Mouse (Mus musculus): ENCODE measurements around the gene Eif3f. TPM values are rescaled to one million over a fixed set of nuclear protein-coding genes. Genes with fewer than 3 reads are reported as not detected.

Eif3f gene
- polyA plus RNA-seq, 1 experiment from 2014 or later, result 70.1 TPM

DNA sequence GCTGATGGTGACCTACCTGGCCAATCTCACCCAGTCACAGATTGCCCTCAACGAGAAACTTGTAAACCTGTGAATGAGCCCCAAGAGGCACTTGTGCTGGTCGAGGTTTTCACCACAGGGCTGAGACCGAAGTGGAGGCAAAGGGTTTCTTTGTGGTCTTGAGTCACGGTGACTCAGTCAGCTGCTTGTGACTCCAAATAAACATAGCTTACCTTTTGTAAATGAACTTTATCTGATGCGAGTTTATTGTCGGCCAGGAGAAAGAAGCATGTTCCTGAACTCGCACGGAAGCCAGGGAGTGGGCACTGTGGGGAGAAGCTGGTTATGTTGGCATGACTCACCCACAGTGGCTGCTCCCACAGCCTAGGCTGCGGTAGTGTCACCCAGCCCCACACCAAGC lies 7.2 kb downstream of the Eif3f start:
- ATAC-seq (ENCODE audit: low FRiP score, low TSS enrichment), result peak; percentile 95
- H3K4me1 ChIP-seq (replicated peaks; ENCODE audit: control insufficient read depth, insufficient read depth), result no peaks in the 10 kb centered on the region
- H3K27me3 ChIP-seq (ENCODE audit: control insufficient read depth, insufficient read depth, low read length), result no peaks in the 10 kb centered on the region
- WGBS, result 74% methylated on average over 9 of the region's 9 CpGs
- 0 out of 2 replicates have a peak overlapping the region, but pooled peaks have one; percentile 8 for H3K27ac ChIP-seq (replicated peaks)
- H3K36me3 ChIP-seq (ENCODE audit: control insufficient read depth, insufficient read depth, low read length), result peaks cover 24% of the 10 kb centered on the region
- no peak overlapping the region for H3K4me3 ChIP-seq (ENCODE audit: low read depth, low read length)
- H3K9ac ChIP-seq (ENCODE audit: low read length), result no peak overlapping the region
- H3K9me3 ChIP-seq (ENCODE audit: control insufficient read depth, low read length), result no peaks in the 10 kb centered on the region
- H3K4me2 ChIP-seq (replicated peaks; ENCODE audit: low read depth), result no peak overlapping the region
- TF ChIP-seq CTCF (IDR thresholded peaks at IDR 0.05; ENCODE audit: low read depth) (no peak), EP300 (optimal IDR thresholded peaks at IDR 0.05) (no peak)
- peak; percentile 46 for DNase-seq (ENCODE audit: low spot score)

DNA sequence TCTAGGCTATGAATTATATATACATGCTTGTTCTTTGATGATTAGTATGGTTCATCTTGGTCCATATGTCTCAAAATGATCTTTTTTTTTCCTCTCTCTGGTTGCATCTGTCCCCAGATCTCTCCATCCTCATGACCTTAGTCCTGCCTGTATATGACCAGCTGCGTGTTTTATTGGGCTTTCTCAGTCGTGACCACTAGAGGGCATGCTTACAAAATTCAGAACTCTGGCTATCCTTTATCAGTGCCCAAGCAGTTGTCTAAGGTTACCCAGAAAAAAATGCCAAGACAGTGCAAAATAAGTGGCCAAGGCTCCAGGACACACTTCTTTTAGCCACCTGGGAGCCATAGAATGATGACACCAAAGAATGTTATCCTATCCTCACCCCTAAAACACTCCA lies 9.8 kb downstream of the Eif3f start:
- DNase-seq (ENCODE audit: low spot score), result peak; percentile 45
- no peak for TF ChIP-seq EP300 (optimal IDR thresholded peaks at IDR 0.05)
- TF ChIP-seq CTCF (IDR thresholded peaks at IDR 0.05; ENCODE audit: low read depth), result peak; percentile 81
- Histone ChIP-seq H3K4me2 (replicated peaks; ENCODE audit: low read depth) (no peak overlapping the region), H3K27me3 (ENCODE audit: control insufficient read depth, insufficient read depth, low read length) (no peaks in the 10 kb centered on the region), H3K4me3 (ENCODE audit: low read depth, low read length) (no peak overlapping the region), H3K9ac (ENCODE audit: low read length) (no peak overlapping the region), H3K27ac (replicated peaks) (no peak overlapping the region), H3K4me1 (replicated peaks; ENCODE audit: control insufficient read depth, insufficient read depth) (no peaks in the 10 kb centered on the region), H3K36me3 (ENCODE audit: control insufficient read depth, insufficient read depth, low read length) (peaks cover 17% of the 10 kb centered on the region), H3K9me3 (ENCODE audit: control insufficient read depth, low read length) (no peaks in the 10 kb centered on the region)
- 7% methylated on average over 2 of the region's 2 CpGs for WGBS
- ATAC-seq (ENCODE audit: low FRiP score, low TSS enrichment), result 0 out of 2 replicates have a peak, but pooled peaks have one; percentile 35

DNA sequence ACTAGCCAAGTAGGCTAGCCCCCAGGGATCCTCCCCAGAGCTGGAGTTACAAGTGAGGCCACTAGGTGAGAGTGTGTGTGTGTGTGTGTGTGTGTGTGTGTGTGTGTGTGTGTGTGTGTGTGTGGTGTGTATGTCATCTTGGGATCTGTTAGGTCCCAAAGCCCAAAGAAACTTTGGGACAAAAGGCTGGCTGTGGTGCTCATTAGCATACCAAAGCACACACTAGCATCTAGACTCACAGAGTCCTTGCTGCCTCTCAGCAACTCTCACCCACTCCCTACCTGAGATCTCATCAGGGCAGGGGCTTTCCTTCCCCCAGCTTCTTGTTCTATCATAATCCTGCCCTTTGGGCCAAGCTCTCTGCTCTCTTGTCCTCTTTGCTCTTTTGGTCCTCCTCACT lies 14.4 kb downstream of the Eif3f start:
- no peak overlapping the region for H3K4me3 ChIP-seq (ENCODE audit: low read depth, low read length)
- H3K9me3 ChIP-seq (ENCODE audit: control insufficient read depth, low read length), result no peaks in the 10 kb centered on the region
- no peaks in the 10 kb centered on the region for H3K36me3 ChIP-seq (ENCODE audit: control insufficient read depth, insufficient read depth, low read length)
- ATAC-seq (ENCODE audit: low FRiP score, low TSS enrichment) (no peak), DNase-seq (ENCODE audit: low spot score) (no peak)
- H3K4me2 ChIP-seq (replicated peaks; ENCODE audit: low read depth), result no peak overlapping the region
- TF ChIP-seq CTCF (IDR thresholded peaks at IDR 0.05; ENCODE audit: low read depth) (no peak), EP300 (optimal IDR thresholded peaks at IDR 0.05) (no peak)
- H3K9ac ChIP-seq (ENCODE audit: low read length), result no peak overlapping the region
- no peaks in the 10 kb centered on the region for H3K4me1 ChIP-seq (replicated peaks; ENCODE audit: control insufficient read depth, insufficient read depth)
- no peak overlapping the region for H3K27ac ChIP-seq (replicated peaks)
- no peaks in the 10 kb centered on the region; the same call in 1 of the 2 replicates for H3K27me3 ChIP-seq (ENCODE audit: control insufficient read depth, insufficient read depth, low read length)

DNA sequence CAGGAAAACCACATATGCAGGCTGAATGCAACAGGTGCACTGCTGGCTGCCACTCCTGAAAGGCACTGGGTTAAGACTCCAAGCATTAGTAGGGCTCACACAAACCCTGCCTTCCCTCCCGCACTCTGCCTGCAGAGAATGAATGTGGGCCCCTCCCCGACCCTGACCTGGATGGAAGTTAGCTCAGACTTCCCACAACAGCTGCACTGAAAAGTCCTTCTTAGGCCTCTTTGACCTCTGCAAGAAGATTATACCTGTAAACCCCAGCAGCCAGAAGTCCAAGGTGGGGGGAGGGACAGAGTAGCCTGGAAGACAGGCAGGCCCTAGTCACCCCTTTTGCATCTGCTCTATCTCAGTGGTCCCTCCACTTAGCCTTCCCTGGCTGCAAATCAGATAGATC lies 15.1 kb downstream of the Eif3f start:
- H3K9me3 ChIP-seq (ENCODE audit: control insufficient read depth, low read length), result no peaks in the 10 kb centered on the region

DNA sequence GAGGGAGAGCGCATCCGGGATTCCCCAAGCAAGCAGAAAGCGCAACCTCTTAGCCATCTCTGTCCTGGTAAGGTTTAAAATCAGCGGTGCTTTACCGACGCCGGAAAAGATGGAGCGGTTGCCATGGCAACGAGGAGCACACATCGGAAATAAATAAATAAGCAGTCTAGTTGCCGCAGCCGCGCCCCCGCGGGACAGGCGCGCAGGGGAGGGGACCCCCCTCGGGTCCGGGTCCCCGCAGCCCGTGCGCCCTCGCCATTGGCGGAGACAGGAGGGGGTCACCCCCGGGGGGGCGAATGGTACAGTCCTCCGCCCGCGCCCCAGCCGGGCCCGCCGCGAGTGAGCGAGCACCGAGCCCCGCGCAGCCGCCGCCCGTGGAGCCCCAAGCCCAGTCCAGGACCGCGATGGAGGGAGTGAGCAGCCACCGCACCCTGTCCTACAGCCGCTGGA lies 16.1 kb downstream of the Eif3f start, which contains the start of gene Tub:
Gene Tub (plus strand): TSS at position 27 of the 450 bp plus-strand sequence.
- 0 out of 2 replicates have a peak, but pooled peaks have one; percentile 38 for ATAC-seq (ENCODE audit: low FRiP score, low TSS enrichment)
- TF ChIP-seq CTCF (IDR thresholded peaks at IDR 0.05; ENCODE audit: low read depth), result no peak
- TF ChIP-seq EP300 (optimal IDR thresholded peaks at IDR 0.05), result no peak
- H3K9ac ChIP-seq (ENCODE audit: low read length), result peak within 1 kb of the TSS; percentile 18; the same call in 1 of the 2 replicates

More for the DNA sequence above, 15.1 kb downstream of the Eif3f start:
- Histone ChIP-seq H3K27me3 (ENCODE audit: control insufficient read depth, insufficient read depth, low read length) (no peaks in the 10 kb centered on the region; the same call in 1 of the 2 replicates), H3K4me1 (replicated peaks; ENCODE audit: control insufficient read depth, insufficient read depth) (no peaks in the 10 kb centered on the region), H3K4me2 (replicated peaks; ENCODE audit: low read depth) (no peak overlapping the region), H3K4me3 (ENCODE audit: low read depth, low read length) (no peak overlapping the region), H3K36me3 (ENCODE audit: control insufficient read depth, insufficient read depth, low read length) (no peaks in the 10 kb centered on the region), H3K27ac (replicated peaks) (no peak overlapping the region), H3K9ac (ENCODE audit: low read length) (no peak overlapping the region)
- no peak for DNase-seq (ENCODE audit: low spot score)
- ATAC-seq (ENCODE audit: low FRiP score, low TSS enrichment), result no peak
- no peak for TF ChIP-seq CTCF (IDR thresholded peaks at IDR 0.05; ENCODE audit: low read depth)
- TF ChIP-seq EP300 (optimal IDR thresholded peaks at IDR 0.05), result no peak
- WGBS, result 34% methylated on average over 2 of the region's 2 CpGs

DNA sequence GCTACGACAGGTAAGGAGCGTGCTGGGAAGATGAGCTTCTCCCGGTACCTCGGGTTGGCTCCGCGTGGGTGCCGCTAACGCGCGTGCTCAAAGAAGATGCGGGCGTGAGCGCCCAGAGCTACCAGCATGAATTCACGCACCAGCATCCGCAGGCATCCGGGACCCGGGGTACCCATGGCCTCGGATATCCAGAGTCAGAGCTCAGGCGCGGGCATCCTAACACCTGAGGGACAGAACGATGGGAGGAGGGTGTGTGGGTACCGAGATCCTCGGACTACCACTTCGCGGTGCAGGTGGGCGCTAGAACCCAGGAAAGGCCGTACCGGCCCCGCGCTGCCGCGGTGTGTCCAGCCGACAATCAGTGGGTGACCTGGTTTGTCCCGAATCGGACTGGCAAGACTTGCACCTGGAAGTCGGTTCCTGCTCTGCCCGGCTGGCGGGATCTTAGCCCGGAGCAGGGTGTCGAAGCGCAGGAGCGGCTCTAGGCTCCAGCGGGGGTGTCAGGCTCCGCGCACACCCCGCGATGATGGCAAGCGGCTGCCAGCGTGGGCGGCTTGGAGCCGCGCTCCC lies 16.6 kb downstream of the Eif3f start:
- Histone ChIP-seq H3K4me1 (replicated peaks; ENCODE audit: control insufficient read depth, insufficient read depth) (no peaks in the 10 kb centered on the region), H3K36me3 (ENCODE audit: control insufficient read depth, insufficient read depth, low read length) (no peaks in the 10 kb centered on the region), H3K9ac (ENCODE audit: low read length) (peak overlapping the region; percentile 18; the same call in 1 of the 2 replicates), H3K27me3 (ENCODE audit: control insufficient read depth, insufficient read depth, low read length) (no peaks in the 10 kb centered on the region; the same call in 1 of the 2 replicates), H3K27ac (replicated peaks) (no peak overlapping the region), H3K4me2 (replicated peaks; ENCODE audit: low read depth) (peak overlapping the region; percentile 64), H3K4me3 (ENCODE audit: low read depth, low read length) (peak overlapping the region; percentile 37), H3K9me3 (ENCODE audit: control insufficient read depth, low read length) (no peaks in the 10 kb centered on the region)
- WGBS, result 1% methylated on average over 52 of the region's 52 CpGs
- DNase-seq (ENCODE audit: low spot score) (no peak), ATAC-seq (ENCODE audit: low FRiP score, low TSS enrichment) (0 out of 2 replicates have a peak, but pooled peaks have one; percentile 26)
- TF ChIP-seq CTCF (IDR thresholded peaks at IDR 0.05; ENCODE audit: low read depth), result no peak

More for the DNA sequence above, 16.1 kb downstream of the Eif3f start, which contains the start of gene Tub:
- no peak within 1 kb of the TSS for H3K27ac ChIP-seq (replicated peaks)
- H3K27me3 ChIP-seq (ENCODE audit: control insufficient read depth, insufficient read depth, low read length), result no peaks in the 10 kb centered on the region; the same call in 1 of the 2 replicates
- no peaks in the 10 kb centered on the region for H3K9me3 ChIP-seq (ENCODE audit: control insufficient read depth, low read length)
- DNase-seq (ENCODE audit: low spot score), result peak; percentile 32
- H3K4me2 ChIP-seq (replicated peaks; ENCODE audit: low read depth), result peak within 1 kb of the TSS; percentile 64
- H3K4me3 ChIP-seq (ENCODE audit: low read depth, low read length), result peak within 1 kb of the TSS; percentile 37
- H3K4me1 ChIP-seq (replicated peaks; ENCODE audit: control insufficient read depth, insufficient read depth), result no peaks in the 10 kb centered on the region
- 1% methylated on average over 44 of the region's 44 CpGs for WGBS
- no peaks in the 10 kb centered on the region for H3K36me3 ChIP-seq (ENCODE audit: control insufficient read depth, insufficient read depth, low read length)

Data from stomach, postnatal 0 days (tissue).